Mouse (Mus musculus) neural tube, embryonic 14.5 days (tissue): ENCODE results near the gene Sept11. TPM values are rescaled to one million over a fixed set of nuclear protein-coding genes. Genes with fewer than 3 reads are reported as not detected.
A peak's percentile ranks its signal among the peaks of the same experiment; 100 is the strongest.

Source experiments
- ATAC-seq: fragments of 200-750 bp; cut with Nextera tagmentation; 2 replicates; pipeline ENCODE4 v1.8.0; 2017; ENCODE audit warnings: low read depth, mild to moderate bottlenecking, moderate TSS enrichment, moderate library complexity
- H3K27ac ChIP-seq: fragments of 300-500 bp; sonication (generic); 2 replicates; pipeline ENCODE4 v1.5.1; 2014; ENCODE audit warnings: low read depth, mild to moderate bottlenecking, control low read depth, low read length, moderate library complexity, mixed read lengths
- H3K27me3 ChIP-seq: fragments of 300-500 bp; sonication (generic); 2 replicates; pipeline ENCODE4 v1.6.1; 2014; ENCODE audit warnings: low read length; ENCODE audit not compliant: control insufficient read depth, insufficient read depth
- H3K36me3 ChIP-seq: fragments of 300-500 bp; sonication (generic); 2 replicates; pipeline ENCODE4 v1.6.1; 2014; ENCODE audit warnings: low read length, mixed read lengths; ENCODE audit not compliant: control insufficient read depth, insufficient read depth
- H3K4me1 ChIP-seq: fragments of 300-500 bp; sonication (generic); 2 replicates; pipeline ENCODE4 v1.6.1; 2014; ENCODE audit warnings: low read length; ENCODE audit not compliant: control insufficient read depth, insufficient read depth
- H3K4me2 ChIP-seq: fragments of 300-500 bp; sonication (generic); 2 replicates; pipeline ENCODE4 v1.6.1; 2014; ENCODE audit warnings: mild to moderate bottlenecking, low read depth, low read length, control low read depth
- H3K4me3 ChIP-seq: fragments of 300-500 bp; sonication (generic); 2 replicates; pipeline ENCODE4 v1.5.1; 2014; ENCODE audit warnings: low read depth, low read length, control low read depth, mixed read lengths
- H3K9ac ChIP-seq: fragments of 300-500 bp; sonication (generic); replicated peaks from 2 replicates; pipeline ENCODE4 v1.6.1; 2014; ENCODE audit warnings: low read depth, mild to moderate bottlenecking, control low read depth, low read length, mixed read lengths
- H3K9me3 ChIP-seq: fragments of 300-500 bp; sonication (generic); 2 replicates; pipeline ENCODE4 v1.6.1; 2016; ENCODE audit warnings: low read length; ENCODE audit not compliant: control insufficient read depth
- WGBS: fragments of 180-500 bp; shearing (Covaris S2); extraction: QIAGEN DNeasy Blood & Tissue Kit; methylation state at CpG from one replicate; pipeline ENCODE4 v1.1.7; 2014; 5-methylcytosine and 5-hydroxymethylcytosine counted together
- polyA plus RNA-seq: library from polyadenylated mRNA; unstranded; fragments of >200 nt; fragmentation: Nextera tagmentation; extraction: Ambion mirVana; gene quantifications from 2 replicates; pipeline ENCODE4 v1.2.1, GENCODE M21; 2014

Sept11 gene
- polyA plus RNA-seq, 1 experiment from 2014 or later = 135 TPM

DNA sequence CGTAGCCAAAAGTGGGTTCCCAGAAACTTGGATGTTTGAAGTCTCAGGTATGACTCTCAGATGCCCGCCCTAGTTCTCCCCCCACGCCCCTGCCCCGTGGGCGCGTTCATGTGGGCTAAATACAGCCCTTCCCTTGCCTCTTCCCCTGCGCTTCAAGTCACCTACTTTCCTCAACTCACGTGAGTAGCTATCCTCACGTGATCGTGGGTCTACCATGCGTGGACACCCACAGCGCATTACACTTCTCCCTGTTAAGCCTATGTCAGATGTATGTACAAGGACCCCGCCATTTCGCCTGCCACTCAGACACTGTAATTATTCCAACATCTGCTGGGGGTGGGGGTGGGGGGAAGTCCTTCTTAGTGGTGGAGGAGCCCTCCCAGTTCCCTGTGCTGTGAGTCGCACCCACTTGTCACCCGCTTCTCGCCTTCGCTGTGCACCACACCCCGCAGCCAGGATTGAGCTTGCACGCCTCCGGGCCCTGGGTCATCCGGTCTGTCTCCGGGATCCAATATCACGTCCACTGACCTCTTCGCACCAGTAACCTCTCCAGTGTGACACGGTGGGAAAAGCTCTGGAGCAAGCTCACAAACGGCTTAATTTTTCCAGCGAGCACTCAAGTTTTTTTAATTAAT, 973 bp upstream of the Sept11 start:
- Histone ChIP-seq H3K9me3 (no peaks in the 10 kb centered on the region), H3K27me3 (no peaks in the 10 kb centered on the region), H3K4me2 (peak overlapping the region; percentile 87), H3K27ac (peak overlapping the region; percentile 91), H3K4me1 (peaks cover 16% of the 10 kb centered on the region), H3K4me3 (peak overlapping the region; percentile 71), H3K36me3 (no peaks in the 10 kb centered on the region), H3K9ac (peak overlapping the region; percentile 79)
- 5% methylated on average over 28 of the region's 28 CpGs for WGBS
- peak; percentile 48 for ATAC-seq

DNA sequence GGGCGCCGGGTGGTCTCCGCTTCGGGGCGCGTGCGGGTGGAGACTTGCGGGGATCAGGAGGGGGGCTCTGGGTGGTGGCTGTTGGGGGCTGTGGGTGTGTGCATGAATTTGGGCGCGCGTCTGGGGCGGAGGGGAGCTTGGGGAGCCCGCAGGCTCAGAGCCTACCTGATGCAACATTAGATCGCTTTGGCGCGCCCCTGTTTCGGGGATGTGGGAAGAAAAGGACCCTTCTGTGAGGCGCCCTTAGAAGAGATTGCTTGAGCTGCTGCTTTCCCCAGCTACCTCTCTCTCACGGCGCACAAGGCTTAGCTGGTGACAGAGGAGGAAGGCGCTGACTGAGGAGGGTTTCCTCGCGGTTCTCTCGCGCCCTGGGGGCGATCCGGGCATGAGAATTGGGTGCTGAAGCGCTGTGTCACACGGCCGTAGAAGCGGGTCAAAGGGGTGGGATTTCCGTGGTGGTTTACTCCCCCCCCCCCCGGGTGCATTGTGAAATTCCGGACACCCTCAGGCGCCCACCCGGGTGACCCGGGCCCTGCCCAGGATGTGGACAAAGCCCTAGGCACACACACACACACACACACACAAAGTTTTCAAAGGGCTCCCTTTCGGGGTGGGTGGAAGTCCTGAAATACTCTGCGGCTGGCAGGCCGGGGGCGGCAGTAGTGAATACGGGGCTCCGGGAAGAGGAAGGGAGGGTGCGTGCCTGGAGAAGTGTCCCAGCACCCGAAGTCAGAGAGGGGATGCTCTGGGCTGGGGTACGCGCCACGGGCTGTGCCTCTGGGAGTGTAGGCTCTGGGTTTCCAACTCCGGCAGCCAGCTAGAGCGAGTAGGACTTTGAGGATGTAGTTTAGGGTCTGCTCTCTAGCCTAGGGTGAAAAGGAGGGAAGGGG, 646 bp downstream of the Sept11 start:
- H3K36me3 ChIP-seq = no peaks in the 10 kb centered on the region
- H3K4me2 ChIP-seq = peak overlapping the region; percentile 87
- peak overlapping the region; percentile 79 for H3K9ac ChIP-seq
- peaks cover 24% of the 10 kb centered on the region for H3K4me1 ChIP-seq
- H3K27ac ChIP-seq = peak overlapping the region; percentile 91
- no peaks in the 10 kb centered on the region for H3K27me3 ChIP-seq
- H3K4me3 ChIP-seq = peak overlapping the region; percentile 71
- H3K9me3 ChIP-seq = no peaks in the 10 kb centered on the region
- 1% methylated on average over 38 of the region's 50 CpGs for WGBS
- peak; percentile 56 for ATAC-seq

DNA sequence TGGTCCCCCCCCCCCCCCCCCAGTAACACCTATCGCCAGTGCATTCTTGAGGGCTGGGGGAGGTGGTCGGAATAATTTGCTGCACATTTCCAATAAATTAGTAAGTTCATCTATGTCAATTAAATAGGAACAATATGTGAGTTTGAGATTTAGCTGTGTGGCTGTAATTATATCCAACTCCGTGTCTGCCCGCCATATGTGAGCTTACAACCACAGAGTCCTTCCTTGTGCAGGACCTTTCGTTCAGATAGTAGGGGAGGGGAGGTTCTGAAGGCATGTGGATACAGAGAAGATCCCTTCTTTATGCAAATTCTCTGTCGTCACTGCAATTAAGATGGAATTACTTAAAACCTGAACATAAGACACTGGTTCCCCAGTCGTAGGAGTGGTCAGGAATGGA, 2.1 kb downstream of the Sept11 start:
- H3K36me3 ChIP-seq = no peaks in the 10 kb centered on the region
- no peaks in the 10 kb centered on the region for H3K9me3 ChIP-seq
- ATAC-seq = no peak
- 42% methylated on average over 7 of the region's 7 CpGs for WGBS
- no peak overlapping the region for H3K27ac ChIP-seq
- H3K4me1 ChIP-seq = peaks cover 24% of the 10 kb centered on the region
- no peaks in the 10 kb centered on the region for H3K27me3 ChIP-seq
- peak overlapping the region; percentile 87 for H3K4me2 ChIP-seq
- H3K4me3 ChIP-seq = peak overlapping the region; percentile 71; the same call in 1 of the 2 replicates
- no peak overlapping the region; the same call in 1 of the 2 replicates for H3K9ac ChIP-seq

DNA sequence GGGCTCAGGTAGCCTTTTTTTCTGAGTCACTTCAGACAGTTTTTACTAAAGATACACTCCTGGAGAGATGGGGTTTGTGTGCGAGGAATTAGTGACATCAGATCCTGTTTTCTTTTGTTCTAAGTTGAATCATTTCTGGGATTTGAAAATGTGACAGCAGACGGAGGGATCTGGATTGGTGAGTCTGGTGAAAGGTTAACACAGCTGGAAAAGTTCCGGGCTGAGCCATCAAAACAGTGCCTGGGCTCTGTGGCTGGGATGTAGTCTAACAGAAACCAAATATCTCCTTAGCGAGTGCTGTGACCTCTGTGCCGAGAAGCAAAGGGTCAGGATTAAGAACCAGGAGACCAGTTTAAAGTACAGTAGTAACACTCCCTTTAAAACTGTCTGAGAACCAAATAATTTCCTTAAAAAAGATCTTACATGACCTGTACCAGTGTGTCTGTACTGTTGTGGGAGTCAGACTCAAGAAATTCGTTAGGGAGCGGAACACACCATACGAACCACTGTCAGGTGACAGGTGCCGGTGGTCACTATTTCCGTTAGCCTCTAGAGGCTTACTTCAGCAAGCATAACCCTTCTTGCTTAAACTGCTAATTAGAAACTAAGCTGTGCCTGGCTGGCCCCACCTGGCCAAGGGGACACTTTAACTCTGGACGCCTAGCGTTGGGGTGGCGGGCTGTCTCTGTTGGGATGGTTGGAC, 4.1 kb downstream of the Sept11 start:
- Histone ChIP-seq H3K9me3 (no peaks in the 10 kb centered on the region), H3K27ac (no peak overlapping the region), H3K4me1 (peaks cover 18% of the 10 kb centered on the region; the same call in 1 of the 2 replicates), H3K4me2 (peak overlapping the region; percentile 8; the same call in 1 of the 2 replicates), H3K9ac (no peak overlapping the region), H3K4me3 (no peak overlapping the region), H3K36me3 (no peaks in the 10 kb centered on the region), H3K27me3 (no peaks in the 10 kb centered on the region)
- no peak for ATAC-seq
- 69% methylated on average over 13 of the region's 13 CpGs for WGBS

DNA sequence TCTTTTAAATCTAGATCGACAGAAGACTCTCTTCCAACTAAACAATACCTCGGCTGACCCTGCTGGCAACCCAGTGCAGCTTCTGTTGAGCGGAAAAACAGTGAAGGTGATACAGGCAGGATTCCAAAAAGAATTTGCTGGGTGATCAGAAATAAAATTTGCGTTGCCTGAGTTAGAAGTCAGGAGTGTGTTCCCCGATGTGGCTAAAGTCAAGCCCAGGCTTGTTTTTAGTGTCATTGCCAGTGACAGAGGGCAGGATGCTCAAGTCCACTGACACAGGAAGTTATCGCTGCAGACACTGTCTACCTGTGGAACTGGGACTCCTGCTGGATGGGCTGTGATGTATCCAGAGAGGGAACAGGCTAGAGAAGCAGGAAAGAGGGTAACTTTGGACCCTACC, 5.0 kb downstream of the Sept11 start:
- no peak overlapping the region for H3K27ac ChIP-seq
- H3K4me2 ChIP-seq = peak overlapping the region; percentile 8; the same call in 1 of the 2 replicates
- 53% methylated on average over 6 of the region's 6 CpGs for WGBS
- H3K9me3 ChIP-seq = no peaks in the 10 kb centered on the region
- H3K4me3 ChIP-seq = no peak overlapping the region
- ATAC-seq = no peak
- no peaks in the 10 kb centered on the region for H3K27me3 ChIP-seq
- no peaks in the 10 kb centered on the region for H3K36me3 ChIP-seq
- H3K9ac ChIP-seq = no peak overlapping the region
- H3K4me1 ChIP-seq = peaks cover 18% of the 10 kb centered on the region; the same call in 1 of the 2 replicates

DNA sequence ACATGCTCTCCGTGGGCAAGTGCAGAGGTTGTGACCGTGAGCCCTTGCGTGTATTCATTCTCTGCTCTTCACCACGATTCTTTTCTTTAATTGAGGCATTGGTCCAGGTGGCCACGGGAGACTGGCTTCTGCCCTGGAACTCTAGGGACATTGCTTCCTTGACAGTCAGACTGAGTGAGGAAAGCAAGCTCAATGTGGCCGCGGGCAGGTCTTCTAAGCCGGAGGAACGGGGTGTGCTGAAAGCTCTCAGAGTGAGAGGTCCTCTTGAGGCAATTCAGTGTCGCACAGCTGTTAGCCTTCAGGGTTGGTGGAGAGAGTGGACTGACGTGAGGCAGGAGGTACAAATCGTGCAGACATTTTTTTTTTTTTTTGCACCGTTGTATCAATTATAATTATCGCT, 5.6 kb downstream of the Sept11 start:
- Histone ChIP-seq H3K9ac (no peak overlapping the region), H3K9me3 (no peaks in the 10 kb centered on the region), H3K4me2 (no peak overlapping the region), H3K4me3 (no peak overlapping the region), H3K27ac (no peak overlapping the region), H3K36me3 (no peaks in the 10 kb centered on the region), H3K27me3 (no peaks in the 10 kb centered on the region), H3K4me1 (peaks cover 18% of the 10 kb centered on the region; the same call in 1 of the 2 replicates)
- WGBS = 74% methylated on average over 14 of the region's 14 CpGs
- ATAC-seq = no peak

DNA sequence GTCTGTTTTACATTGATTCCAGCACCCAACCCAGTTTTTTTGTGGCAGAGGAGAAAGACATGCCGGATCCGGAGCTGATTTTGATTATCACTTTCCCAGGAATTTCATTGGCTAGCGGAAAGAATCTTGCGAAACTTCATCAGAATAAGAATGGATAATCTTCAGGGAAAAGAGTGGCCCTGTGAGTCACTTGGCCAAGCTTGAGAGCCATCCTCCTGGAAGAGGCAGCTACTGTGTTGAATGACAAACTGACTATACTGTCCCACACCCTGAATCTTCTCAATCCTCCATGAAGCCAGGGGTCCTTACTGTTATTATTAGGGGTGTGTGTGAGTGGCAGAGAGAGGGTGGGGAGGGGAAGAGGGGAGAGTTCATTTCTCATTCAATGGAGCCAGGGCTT, 7.7 kb downstream of the Sept11 start:
- ATAC-seq = no peak
- 76% methylated on average over 4 of the region's 4 CpGs for WGBS
- H3K4me1 ChIP-seq = peaks cover 8% of the 10 kb centered on the region; the same call in 1 of the 2 replicates

DNA sequence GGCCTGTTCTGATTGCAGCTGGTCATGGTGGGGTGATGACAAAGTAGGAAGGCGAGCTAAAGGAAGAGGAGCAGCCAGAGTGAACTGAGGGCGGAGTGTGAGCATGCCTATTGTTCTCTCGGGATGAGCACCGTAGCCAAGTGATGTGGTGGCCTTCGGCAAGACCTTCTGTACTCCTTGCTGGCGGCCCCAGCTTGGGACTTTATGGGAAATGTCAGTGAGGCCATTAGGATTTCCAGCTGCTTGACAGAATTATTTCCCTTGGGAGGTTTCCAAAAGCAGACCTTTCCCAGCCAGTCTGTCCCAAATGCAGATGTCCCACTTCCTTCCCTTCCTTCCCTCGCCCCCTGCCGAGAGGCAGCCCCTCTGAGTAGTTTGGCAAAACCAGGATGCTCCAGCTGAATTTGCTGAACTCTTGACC, 8.1 kb downstream of the Sept11 start:
- no peak overlapping the region for H3K4me3 ChIP-seq
- peaks cover 8% of the 10 kb centered on the region; the same call in 1 of the 2 replicates for H3K4me1 ChIP-seq
- no peaks in the 10 kb centered on the region for H3K27me3 ChIP-seq
- H3K36me3 ChIP-seq = no peaks in the 10 kb centered on the region
- H3K9ac ChIP-seq = no peak overlapping the region
- WGBS = 25% methylated on average over 8 of the region's 8 CpGs
- no peak overlapping the region for H3K27ac ChIP-seq
- no peaks in the 10 kb centered on the region for H3K9me3 ChIP-seq
- peak; percentile 39; the same call in 1 of the 2 replicates for ATAC-seq
- H3K4me2 ChIP-seq = no peak overlapping the region

More for the DNA sequence above, 7.7 kb downstream of the Sept11 start:
- Histone ChIP-seq H3K4me3 (no peak overlapping the region), H3K4me2 (no peak overlapping the region), H3K27ac (no peak overlapping the region), H3K27me3 (no peaks in the 10 kb centered on the region), H3K9ac (no peak overlapping the region), H3K36me3 (no peaks in the 10 kb centered on the region), H3K9me3 (no peaks in the 10 kb centered on the region)
